Mouse (Mus musculus) kidney, embryonic 15.5 days (tissue): ENCODE results near the gene Pla2g15. TPM values are rescaled to one million over a fixed set of nuclear protein-coding genes. Genes with fewer than 3 reads are reported as not detected.

Source experiments
- ATAC-seq: fragments of 200-750 bp; cut with Nextera tagmentation; replicated peaks from 2 replicates; pipeline ENCODE4 v1.8.0; 2017; ENCODE audit warnings: moderate TSS enrichment; ENCODE audit not compliant: low FRiP score
- H3K27ac ChIP-seq: fragments of 300-500 bp; sonication (generic); 2 replicates; pipeline ENCODE4 v1.5.1; 2015; ENCODE audit warnings: mild to moderate bottlenecking, inconsistent platforms
- H3K27me3 ChIP-seq: fragments of 300-500 bp; sonication (generic); 2 replicates; pipeline ENCODE4 v1.6.1; 2015; ENCODE audit warnings: inconsistent platforms
- H3K36me3 ChIP-seq: fragments of 300-500 bp; sonication (generic); 2 replicates; pipeline ENCODE4 v1.6.1; 2015; ENCODE audit warnings: inconsistent platforms
- H3K4me1 ChIP-seq: fragments of 300-500 bp; sonication (generic); 2 replicates; pipeline ENCODE4 v1.6.1; 2015; ENCODE audit warnings: inconsistent platforms
- H3K4me2 ChIP-seq: fragments of 300-500 bp; sonication (generic); 2 replicates; pipeline ENCODE4 v1.6.1; 2015; ENCODE audit warnings: moderate library complexity, mild to moderate bottlenecking, inconsistent platforms
- H3K4me3 ChIP-seq: fragments of 300-500 bp; sonication (generic); replicated peaks from 2 replicates; pipeline ENCODE4 v1.5.1; 2015; ENCODE audit warnings: mild to moderate bottlenecking, inconsistent platforms
- H3K9ac ChIP-seq: fragments of 300-500 bp; sonication (generic); 2 replicates; pipeline ENCODE4 v1.6.1; 2015; ENCODE audit warnings: mild to moderate bottlenecking, inconsistent platforms
- H3K9me3 ChIP-seq: fragments of 300-500 bp; sonication (generic); replicated peaks from 2 replicates; pipeline ENCODE4 v1.6.1; 2016; ENCODE audit warnings: inconsistent platforms
- WGBS: fragments of 180-500 bp; shearing (Covaris S2); methylation state at CpG from one replicate; pipeline ENCODE4 v1.1.7; 2015; ENCODE audit warnings: mixed read lengths; 5-methylcytosine and 5-hydroxymethylcytosine counted together
- polyA plus RNA-seq: library from polyadenylated mRNA; unstranded; fragments of >200 nt; fragmentation: Nextera tagmentation; extraction: Ambion mirVana; gene quantifications from 2 replicates; pipeline ENCODE4 v1.2.1, GENCODE M21; 2015

Gene Pla2g15
- polyA plus RNA-seq, 1 experiment from 2014 or later, result 13.9 TPM

DNA sequence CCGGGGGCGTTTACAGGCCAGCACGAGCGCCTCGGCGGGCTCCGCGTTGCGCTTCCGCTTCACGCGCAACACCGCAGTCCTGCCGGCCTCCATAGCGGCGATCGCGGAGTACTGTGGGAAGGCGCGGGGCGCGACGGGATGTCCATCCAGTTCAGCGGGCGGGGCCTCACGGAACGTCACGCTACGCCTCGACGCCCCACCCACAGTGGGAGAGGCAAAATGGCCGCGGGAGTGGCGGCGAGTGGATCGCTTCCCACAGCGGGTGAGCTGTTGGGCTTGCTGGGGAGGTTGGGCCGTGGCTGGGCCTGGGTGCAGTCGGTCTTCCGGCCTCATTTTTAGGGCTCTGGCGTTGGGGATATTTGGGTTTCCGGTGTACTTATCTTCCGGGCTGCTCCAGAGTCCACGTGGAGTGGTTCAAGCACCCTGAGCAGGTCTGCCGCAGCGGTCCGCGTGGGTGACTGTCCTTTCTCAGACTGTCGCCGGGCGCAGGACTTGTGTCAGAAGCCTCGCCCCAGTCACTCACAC, 60.7 kb downstream of the Pla2g15 start, which contains the start of the genes Slc7a6os and Prmt7:
TSS of gene Slc7a6os (minus strand) at position 115 of the 525 bp plus-strand sequence.
TSS of gene Prmt7 (plus strand) at position 116 of the 525 bp plus-strand sequence.
- Histone ChIP-seq H3K9ac (peak within 1 kb of the TSS; percentile 88), H3K27ac (peak within 1 kb of the TSS; percentile 97), H3K4me1 (peaks cover 14% of the 10 kb centered on the region), H3K4me2 (peak within 1 kb of the TSS; percentile 61), H3K27me3 (no peaks in the 10 kb centered on the region), H3K36me3 (peaks cover 60% of the 10 kb centered on the region), H3K4me3 (peak within 1 kb of the TSS; percentile 87), H3K9me3 (no peaks in the 10 kb centered on the region)
- ATAC-seq, result peak; percentile 99
- under 1% methylated on average over 52 of the region's 52 CpGs for WGBS

DNA sequence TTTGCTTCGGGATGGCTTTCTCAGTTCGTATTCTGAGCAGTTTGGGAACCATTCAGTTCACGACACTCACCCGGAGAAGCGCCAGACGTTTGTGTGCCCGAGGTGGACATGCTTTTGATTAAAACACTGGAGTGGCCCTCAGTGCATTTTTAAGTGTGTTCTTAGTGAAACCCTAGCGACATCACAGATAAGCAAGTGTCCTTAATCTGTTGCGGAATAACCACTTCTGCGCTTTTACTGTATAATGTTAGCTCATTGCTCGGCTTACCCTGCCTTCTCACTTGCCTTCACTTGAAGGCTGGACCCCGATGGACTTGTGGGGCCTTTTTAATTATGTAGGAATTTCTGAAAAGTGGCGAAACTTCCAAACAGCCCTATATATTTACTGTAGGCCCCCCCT, 61.2 kb downstream of the Pla2g15 start:
- peak overlapping the region; percentile 61 for H3K4me2 ChIP-seq
- peak overlapping the region; percentile 87 for H3K4me3 ChIP-seq
- H3K9me3 ChIP-seq, result no peaks in the 10 kb centered on the region
- ATAC-seq, result no peak
- H3K27ac ChIP-seq, result peak overlapping the region; percentile 97
- 3% methylated on average over 13 of the region's 13 CpGs for WGBS
- H3K36me3 ChIP-seq, result peaks cover 62% of the 10 kb centered on the region
- peak overlapping the region; percentile 88 for H3K9ac ChIP-seq
- no peaks in the 10 kb centered on the region for H3K27me3 ChIP-seq
- peaks cover 14% of the 10 kb centered on the region for H3K4me1 ChIP-seq

DNA sequence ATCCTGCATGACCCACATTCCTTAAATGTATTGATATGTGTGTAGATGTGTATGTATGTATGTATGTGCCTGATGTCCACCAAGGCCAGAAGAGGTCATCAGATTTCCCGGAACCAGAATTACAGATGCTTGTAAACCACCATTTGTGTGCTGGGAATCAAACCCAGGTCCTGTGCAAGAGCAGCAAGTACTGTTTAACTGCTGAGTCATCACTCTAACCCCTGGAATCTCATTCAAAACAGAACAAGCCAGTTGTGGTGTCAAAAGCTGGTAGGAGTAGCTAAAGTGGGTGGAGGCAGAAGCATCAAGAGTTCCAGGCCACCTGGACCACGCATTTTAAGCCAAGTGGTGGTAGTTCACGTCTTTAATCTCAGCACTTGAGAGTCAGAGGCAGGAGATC, 63.8 kb downstream of the Pla2g15 start:
- no peaks in the 10 kb centered on the region for H3K9me3 ChIP-seq
- no peak overlapping the region for H3K27ac ChIP-seq
- WGBS, result 88% methylated on average over 3 of the region's 3 CpGs
- no peak overlapping the region for H3K4me2 ChIP-seq
- H3K27me3 ChIP-seq, result no peaks in the 10 kb centered on the region
- no peak overlapping the region for H3K4me3 ChIP-seq
- peaks cover 14% of the 10 kb centered on the region for H3K4me1 ChIP-seq
- no peak for ATAC-seq
- peaks cover 63% of the 10 kb centered on the region for H3K36me3 ChIP-seq
- H3K9ac ChIP-seq, result no peak overlapping the region

Other genes with a start within 250 kb of the Pla2g15 start
- 36.4 and 41.9 TPM in 2 replicates for gene Pskh1, start 250.0 kb upstream of the Pla2g15 start, polyA plus RNA-seq
- gene Ctrl, start 216.5 kb upstream of the Pla2g15 start, polyA plus RNA-seq, result 1.2 and 1.7 TPM in 2 replicates
- 43.8 and 44.5 TPM in 2 replicates for gene Psmb10, start 212.0 kb upstream of the Pla2g15 start, polyA plus RNA-seq
- 1.3 and 2.8 TPM in 2 replicates for gene Lcat, start 207.0 kb upstream of the Pla2g15 start, polyA plus RNA-seq
- 30.1 and 33.9 TPM in 2 replicates for gene Slc12a4, start 184.3 kb upstream of the Pla2g15 start, polyA plus RNA-seq
- gene Dpep3, start 171.0 kb upstream of the Pla2g15 start, polyA plus RNA-seq, result not detected in 2 replicates
- 20.5 and 23.3 TPM in 2 replicates for gene Dus2, start 159.1 kb upstream of the Pla2g15 start, polyA plus RNA-seq
- gene Dpep2nb, start 144.4 kb upstream of the Pla2g15 start, polyA plus RNA-seq, result 0.18 TPM in 1 of 2 replicates, not detected in the other
- gene Ddx28, start 138.5 kb upstream of the Pla2g15 start, polyA plus RNA-seq, result 17.0 and 18.9 TPM in 2 replicates
- gene Nfatc3, start 91.6 kb upstream of the Pla2g15 start, polyA plus RNA-seq, result 6.5 and 7.3 TPM in 2 replicates
- gene Esrp2, start 13.4 kb upstream of the Pla2g15 start, polyA plus RNA-seq, result 14.9 and 15.8 TPM in 2 replicates
- gene Slc7a6, start 18.5 kb downstream of the Pla2g15 start, polyA plus RNA-seq, result 52.7 and 57.3 TPM in 2 replicates
- gene Slc7a6os, start 60.5 kb downstream of the Pla2g15 start, polyA plus RNA-seq, result 36.3 and 37.2 TPM in 2 replicates
- 50.7 and 51.8 TPM in 2 replicates for gene Prmt7, start 60.5 kb downstream of the Pla2g15 start, polyA plus RNA-seq
- gene Smpd3, start 187.6 kb downstream of the Pla2g15 start, polyA plus RNA-seq, result 1.7 and 7.4 TPM in 2 replicates